In genomic region chr7:68749919-68750318, GRCm38 (mm10) we compare ENCODE assay signal across 9 mouse cellular contexts. TPM values are rescaled to one million over a fixed set of nuclear protein-coding genes. Genes with fewer than 3 reads are reported as not detected.
DNase-seq lines count a peak whose midpoint lies in the region; ATAC-seq and TF ChIP-seq lines count a peak whose summit lies in the region.
"Had no signal": no experiment of that assay in that cellular context is flagged by ENCODE, and none has a peak within 500 bp of the region (broad histone marks: within the 10 kb centered on the region; RNA-seq: fewer than 3 reads in every experiment).

No protein-coding gene starts in this region.

- TF ChIP-seq CTCF in gastrocnemius, adult 2 months (IDR thresholded peaks at IDR 0.05), result no peak

- ATAC-seq in hindbrain, embryonic 11.5 days (ENCODE audit: low FRiP score), result no peak
- no peak for ATAC-seq in frontal cortex, adult (ENCODE audit: low TSS enrichment)

- H3K4me3 ChIP-seq in gastrocnemius, adult 2 months, result peak overlapping the region; percentile 85
- peak overlapping the region; percentile 89 for H3K4me3 ChIP-seq in embryonic facial prominence, embryonic 10.5 days
- no peak overlapping the region for H3K4me3 ChIP-seq in hindbrain, embryonic 11.5 days (ENCODE audit: low read depth, low read length)

- DNase-seq in gastrocnemius, adult 2 months, result peak; percentile 27
- DNase-seq in gastrocnemius, postnatal 25 days, result no peak
- no peak for DNase-seq in embryonic facial prominence, embryonic 10.5 days (ENCODE audit: low spot score)
- DNase-seq in hindbrain, embryonic 11.5 days (ENCODE audit: low spot score), result no peak
- peak; percentile 20 for DNase-seq in lung, postnatal 25 days (ENCODE audit: low spot score)
- no peak for DNase-seq in frontal cortex, postnatal 10 days (ENCODE audit: low spot score in 2 of 2)
- no peak for DNase-seq in urinary bladder, postnatal 10 days (ENCODE audit: low spot score)

- H3K9ac ChIP-seq in hindbrain, embryonic 11.5 days (ENCODE audit: low read depth, low read length), result no peak overlapping the region

- 75% methylated on average over 8 of the region's 8 CpGs for WGBS in embryonic facial prominence, embryonic 10.5 days
- WGBS in hindbrain, embryonic 11.5 days, result 78% methylated on average over 8 of the region's 8 CpGs

- intact Hi-C loops in gastrocnemius, adult 2 months (cut with DNase I), result no loop called here

- peak overlapping the region; percentile 18; the same call in 1 of the 2 replicates for H3K4me2 ChIP-seq in hindbrain, embryonic 11.5 days (replicated peaks; ENCODE audit: low read depth, low read length)

- H3K36me3 ChIP-seq in embryonic facial prominence, embryonic 10.5 days (replicated peaks), result no peaks in the 10 kb centered on the region
- H3K36me3 ChIP-seq in hindbrain, embryonic 11.5 days (ENCODE audit: control insufficient read depth, insufficient read depth, low read length), result no peaks in the 10 kb centered on the region

- H3K4me1 ChIP-seq in embryonic facial prominence, embryonic 10.5 days, result peaks cover 21% of the 10 kb centered on the region
- H3K4me1 ChIP-seq in hindbrain, embryonic 11.5 days (replicated peaks; ENCODE audit: control insufficient read depth, insufficient read depth, low read length), result peaks cover 5% of the 10 kb centered on the region; the same call in 1 of the 2 replicates

- H3K9me3 ChIP-seq in embryonic facial prominence, embryonic 10.5 days, result no peaks in the 10 kb centered on the region
- no peaks in the 10 kb centered on the region for H3K9me3 ChIP-seq in hindbrain, embryonic 11.5 days (ENCODE audit: control insufficient read depth, low read length)

- H3K27ac ChIP-seq in gastrocnemius, adult 2 months, result peak overlapping the region; percentile 99
- H3K27ac ChIP-seq in embryonic facial prominence, embryonic 10.5 days (replicated peaks), result peak overlapping the region; percentile 44
- H3K27ac ChIP-seq in hindbrain, embryonic 11.5 days (ENCODE audit: low read depth, low read length), result no peak overlapping the region

- H3K27me3 ChIP-seq in embryonic facial prominence, embryonic 10.5 days (replicated peaks; ENCODE audit: low read depth, poor library complexity, severe bottlenecking), result no peaks in the 10 kb centered on the region
- no peaks in the 10 kb centered on the region for H3K27me3 ChIP-seq in hindbrain, embryonic 11.5 days (ENCODE audit: control insufficient read depth, insufficient read depth, low read length)

RNA-seq across cellular contexts. Expression of gene Arrdc4, which starts 0.9 kb away (rescaled TPM):
- total RNA-seq in gastrocnemius, adult 2 months (2021), result 1 to 10 TPM; 6.1 to 6.2 TPM
- total RNA-seq in gastrocnemius, postnatal 25 days (2021), result 1 to 10 TPM; 5.0 to 5.9 TPM
- polyA plus RNA-seq in embryonic facial prominence, embryonic 10.5 days (2016; fragmentation: Nextera tagmentation; extraction: Ambion mirVana), result 15.3 and 16.2 TPM in 2 replicates
- polyA plus RNA-seq in hindbrain, embryonic 11.5 days (2014; fragmentation: Nextera tagmentation; extraction: Ambion mirVana), result 23.8 TPM in 2 replicates
- polyA plus RNA-seq: C2C12 had no signal

Comparison
In these comparisons a context has a peak if more than half of its experiments do, and no peak if none do; other contexts are left out.
1. DNase-seq: peak in gastrocnemius, adult 2 months (single experiment) and lung, postnatal 25 days (single experiment); none in gastrocnemius, postnatal 25 days (single experiment), embryonic facial prominence, embryonic 10.5 days (single experiment), hindbrain, embryonic 11.5 days (single experiment), frontal cortex, postnatal 10 days (0 of 2) and urinary bladder, postnatal 10 days (single experiment).